Mouse (Mus musculus) G1E-ER4 (cell line): ENCODE measurements around the gene Abcc3. TPM values are rescaled to one million over a fixed set of nuclear protein-coding genes. Genes with fewer than 3 reads are reported as not detected.

Source experiments
- GATA1 ChIP-seq: IDR thresholded peaks from one replicate; pipeline ENCODE4 v1.8.0; 2012; ENCODE audit warnings: low read length, inconsistent platforms
- polyA plus RNA-seq: library from polyadenylated mRNA; stranded (reverse); fragments of >175 nt; gene quantifications from 2 replicates; pipeline ENCODE4 v1.2.3, GENCODE M21; 2012

Gene Abcc3
- polyA plus RNA-seq, 1 experiment = not detected

GRCm38 (mm10) chr11:94407803-94408321, 15.1 kb upstream of the Abcc3 start:
- TF ChIP-seq GATA1 = no peak

GRCm38 (mm10) chr11:94405348-94405747, 12.6 kb upstream of the Abcc3 start:
- TF ChIP-seq GATA1 = no peak

- TF ChIP-seq GATA1 = no peak
Measured at GRCm38 (mm10) chr11:94404641-94405260, 12.0 kb upstream of the Abcc3 start.

- no peak for TF ChIP-seq GATA1
Measured at GRCm38 (mm10) chr11:94404178-94404577, 11.4 kb upstream of the Abcc3 start.

- no peak for TF ChIP-seq GATA1
Measured at GRCm38 (mm10) chr11:94403757-94404156, 11.0 kb upstream of the Abcc3 start.

GRCm38 (mm10) chr11:94402731-94403130, 9.9 kb upstream of the Abcc3 start:
- no peak for TF ChIP-seq GATA1

- no peak for TF ChIP-seq GATA1
Measured at GRCm38 (mm10) chr11:94400996-94401395, 8.2 kb upstream of the Abcc3 start.

GRCm38 (mm10) chr11:94394107-94394506, 1.3 kb upstream of the Abcc3 start:
- TF ChIP-seq GATA1 = no peak

GRCm38 (mm10) chr11:94391661-94392060, 1.1 kb downstream of the Abcc3 start:
- TF ChIP-seq GATA1 = no peak

GRCm38 (mm10) chr11:94390825-94391224, 2.0 kb downstream of the Abcc3 start:
- no peak for TF ChIP-seq GATA1

GRCm38 (mm10) chr11:94389724-94390396, 2.9 kb downstream of the Abcc3 start:
- TF ChIP-seq GATA1 = no peak

- no peak for TF ChIP-seq GATA1
Measured at GRCm38 (mm10) chr11:94389021-94389420, 3.8 kb downstream of the Abcc3 start.

GRCm38 (mm10) chr11:94387756-94388155, 5.0 kb downstream of the Abcc3 start:
- TF ChIP-seq GATA1 = no peak

GRCm38 (mm10) chr11:94385977-94386771, 6.6 kb downstream of the Abcc3 start:
- no peak for TF ChIP-seq GATA1

GRCm38 (mm10) chr11:94379736-94380135, 13.1 kb downstream of the Abcc3 start:
- TF ChIP-seq GATA1 = no peak

- no peak for TF ChIP-seq GATA1
Measured at GRCm38 (mm10) chr11:94379061-94379460, 13.7 kb downstream of the Abcc3 start.

- no peak for TF ChIP-seq GATA1
Measured at GRCm38 (mm10) chr11:94374276-94374948, 18.4 kb downstream of the Abcc3 start.
